Mouse (Mus musculus) adipose tissue, adult 10 weeks (tissue): ENCODE data around the gene Snai1. TPM values are rescaled to one million over a fixed set of nuclear protein-coding genes. Genes with fewer than 3 reads are reported as not detected.

ENCODE experiments used
- polyA plus RNA-seq: library from polyadenylated mRNA; stranded (reverse); fragments of 350-450 nt; fragmentation: Illumina TruSeq; extraction: RNeasy Lipid Tissue Mini Kit (QIAGEN cat#74804); gene quantifications from one replicate; pipeline ENCODE4 v1.2.3, GENCODE M21; 2014; ENCODE audit warnings: low read depth, low replicate concordance

Gene Snai1
- polyA plus RNA-seq, result 3.5 TPM

DNA sequence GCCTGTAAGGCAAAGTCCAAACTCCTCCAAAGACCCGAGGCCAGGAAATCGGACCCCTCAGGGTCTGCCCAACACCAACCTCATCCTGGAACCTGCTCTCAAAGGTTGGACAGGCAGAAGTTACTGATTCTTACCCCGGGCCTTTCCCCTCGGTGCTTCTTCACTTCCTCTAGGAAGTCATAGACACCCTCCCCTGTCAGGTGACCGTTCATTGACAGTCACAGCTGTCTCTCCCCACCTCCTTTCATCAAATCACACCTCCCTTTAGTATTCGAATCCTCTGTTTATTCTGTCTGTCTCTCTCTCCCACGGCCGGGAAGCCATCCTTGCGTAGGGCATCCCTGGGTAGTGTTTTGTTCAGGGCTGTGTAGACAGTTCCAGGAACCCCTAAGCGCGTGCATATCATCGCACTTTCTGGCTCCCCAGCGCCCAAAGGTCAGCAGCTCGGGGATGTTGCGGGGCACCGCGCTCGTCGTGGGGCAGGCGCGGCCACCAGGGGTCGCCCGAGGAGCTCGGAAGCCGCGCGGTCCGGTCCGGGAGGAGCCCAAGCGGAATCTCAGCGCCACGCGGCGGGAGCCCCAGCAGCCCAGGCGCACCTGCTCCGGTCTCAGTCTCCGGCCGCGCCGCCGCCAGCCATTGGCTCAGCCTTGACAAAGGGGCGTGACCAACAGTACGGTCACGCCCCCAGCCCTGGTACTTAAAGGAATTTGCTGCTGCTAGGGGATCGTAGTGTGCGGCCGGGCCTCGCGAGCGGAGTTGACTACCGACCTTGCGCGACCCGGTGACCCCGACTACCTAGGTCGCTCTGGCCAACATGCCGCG is at the start of gene Snai1:
Snai1 (plus strand) TSS at position 720 of the 822 bp plus-strand sequence.

DNA sequence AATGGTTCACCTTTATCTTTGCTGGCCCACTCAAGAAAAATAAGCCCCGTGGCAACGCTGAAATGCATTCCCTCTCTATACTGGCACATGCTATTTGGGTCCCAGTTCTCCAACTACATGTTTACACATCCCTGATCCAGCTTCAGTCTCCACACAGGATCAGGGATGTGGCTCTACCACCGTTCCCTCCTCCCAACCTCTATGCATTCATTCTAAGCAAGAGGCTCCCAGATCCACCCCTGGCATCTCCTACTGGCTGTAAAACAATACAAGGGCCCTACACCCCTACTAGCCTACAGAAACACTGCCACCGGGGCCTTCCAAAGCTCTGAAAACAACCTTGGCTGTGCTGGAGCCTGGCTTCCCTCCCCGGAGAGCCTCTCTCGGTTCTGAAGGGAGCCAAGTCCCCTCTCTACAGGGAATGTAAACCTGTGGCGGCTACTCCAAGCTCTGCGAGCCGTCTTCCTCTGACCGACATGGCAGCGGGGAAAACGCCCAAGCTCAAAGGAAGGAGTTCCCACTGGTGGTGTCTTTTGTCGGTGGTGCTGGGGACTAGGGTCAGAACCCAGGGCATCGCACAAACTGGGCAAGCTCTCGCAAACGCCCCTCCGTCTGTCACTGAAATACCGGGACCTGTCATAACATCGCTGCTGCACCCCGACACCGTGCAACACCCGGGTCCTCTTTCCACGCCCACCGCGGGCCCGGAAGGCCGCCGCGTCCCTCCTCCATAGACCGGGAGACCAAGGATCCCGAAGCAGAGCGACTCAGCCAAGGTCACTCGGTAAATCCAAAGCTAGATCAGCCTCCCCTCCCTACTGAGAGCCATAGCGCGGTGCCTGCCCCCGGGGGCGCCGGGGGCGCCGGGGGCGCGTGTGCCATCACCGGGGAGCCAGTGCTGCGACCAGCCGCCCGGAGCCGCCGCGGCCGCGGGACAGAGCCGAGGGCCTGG is 46.0 kb upstream of the Snai1 start, which contains the start of gene Rnf114:
Rnf114 (plus strand) TSS at position 889 of the 952 bp plus-strand sequence.

DNA sequence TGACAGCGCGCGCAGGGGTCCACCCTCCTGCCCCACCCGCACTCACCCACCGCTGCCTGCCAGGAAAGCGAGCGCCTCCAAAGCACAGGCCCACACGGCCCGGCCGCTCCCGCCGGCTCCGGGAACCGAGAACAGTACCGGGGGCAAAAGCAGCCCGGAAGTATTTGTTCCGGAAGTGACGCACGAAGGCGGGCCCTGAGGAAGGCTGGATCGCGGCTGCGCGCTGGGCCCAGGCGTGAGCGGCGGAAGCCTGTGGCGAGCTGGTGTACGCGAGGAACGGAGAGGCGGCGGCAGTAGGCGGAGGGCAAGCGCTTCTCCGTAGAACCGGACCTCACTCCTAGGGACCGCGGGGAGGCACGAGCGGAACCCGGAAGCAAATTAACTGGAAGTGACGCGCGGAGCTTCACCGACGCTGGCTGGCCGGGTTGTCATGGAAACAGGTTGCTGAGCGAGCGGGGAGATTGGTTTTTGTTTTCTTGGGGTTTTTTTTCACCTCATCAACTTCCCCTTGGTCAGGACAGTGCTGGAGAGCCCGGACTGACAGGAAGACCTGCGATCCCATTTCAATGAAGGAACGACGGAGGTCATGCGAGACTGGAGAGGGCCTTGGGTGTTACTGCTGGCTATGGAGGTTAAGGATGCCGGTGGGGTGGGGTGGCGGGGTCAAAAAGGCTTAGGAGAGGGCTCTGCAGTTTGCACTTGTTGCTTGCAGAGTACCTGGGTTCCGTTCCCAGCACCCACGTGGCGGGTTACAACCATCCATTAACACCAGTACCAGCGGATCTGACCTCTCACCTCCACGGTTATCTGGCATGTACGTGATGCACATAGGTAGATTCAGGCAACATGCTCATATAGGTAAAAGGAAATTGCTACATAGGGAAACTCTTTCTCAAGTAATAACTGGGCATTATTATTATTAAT is 45.0 kb upstream of the Snai1 start, which contains the start of gene Spata2:
Spata2 (minus strand) TSS at position 175 of the 924 bp plus-strand sequence.

Other genes with a start within 250 kb of the Snai1 start
- gene B4galt5, start 189.0 kb upstream of the Snai1 start, polyA plus RNA-seq, result 10.5 TPM
- 29.0 TPM for gene Slc9a8, start 116.5 kb upstream of the Snai1 start, polyA plus RNA-seq
- 72.6 TPM for gene Rnf114, start 45.5 kb upstream of the Snai1 start, polyA plus RNA-seq
- 13.1 TPM for gene Spata2, start 45.3 kb upstream of the Snai1 start, polyA plus RNA-seq
- gene Ube2v1, start 93.9 kb downstream of the Snai1 start, polyA plus RNA-seq, result 134 TPM
- gene Gm20431, start 123.3 kb downstream of the Snai1 start, polyA plus RNA-seq, result 0.61 TPM
- gene Cebpb, start 150.7 kb downstream of the Snai1 start, polyA plus RNA-seq, result 18.6 TPM
- 96.8 TPM for gene Tmem189, start 151.6 kb downstream of the Snai1 start, polyA plus RNA-seq